8 mouse cellular contexts compared by ENCODE assay signal in the genomic region with DNA sequence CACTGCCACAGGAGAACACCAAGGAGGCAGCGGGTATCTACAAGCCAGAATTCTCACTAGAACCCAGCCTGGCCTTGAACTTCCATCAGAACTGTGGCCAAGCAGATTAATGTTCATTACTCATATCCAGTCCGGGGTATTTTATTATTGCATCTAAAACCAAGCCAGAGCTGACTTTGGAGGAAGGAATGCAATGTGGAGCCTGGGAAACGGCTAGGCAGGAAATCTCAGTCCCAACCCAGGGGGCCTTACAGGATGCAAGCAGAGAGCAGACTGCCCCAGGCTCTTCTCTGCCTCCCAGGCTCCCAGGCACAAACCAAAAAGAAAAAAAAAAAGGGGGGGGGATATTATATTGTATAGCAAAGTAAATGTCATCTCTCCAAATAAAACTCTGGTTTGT. TPM values are rescaled to one million over a fixed set of nuclear protein-coding genes. Genes with fewer than 3 reads are reported as not detected.
DNase-seq lines count a peak whose midpoint lies in the region; ATAC-seq lines count a peak whose summit lies in the region.

No protein-coding gene starts in this region.

- no peaks in the 10 kb centered on the region for H3K27me3 ChIP-seq in forebrain, embryonic 15.5 days
- H3K27me3 ChIP-seq in hindbrain, embryonic 16.5 days (replicated peaks; ENCODE audit: control insufficient read depth, insufficient read depth, low read length): no peaks in the 10 kb centered on the region
- no peaks in the 10 kb centered on the region for H3K27me3 ChIP-seq in liver, embryonic 15.5 days
- H3K27me3 ChIP-seq in neural tube, embryonic 15.5 days (replicated peaks): no peaks in the 10 kb centered on the region

- no peak for ATAC-seq in forebrain, embryonic 15.5 days (replicated peaks)
- no peak for ATAC-seq in hindbrain, embryonic 16.5 days
- ATAC-seq in liver, embryonic 15.5 days (ENCODE audit: insufficient read depth): no peak
- no peak for ATAC-seq in neural tube, embryonic 15.5 days (ENCODE audit: low FRiP score)

- H3K27ac ChIP-seq in forebrain, embryonic 15.5 days (replicated peaks): no peak overlapping the region
- no peak overlapping the region for H3K27ac ChIP-seq in hindbrain, embryonic 16.5 days (ENCODE audit: low read depth, low read length)
- H3K27ac ChIP-seq in liver, embryonic 15.5 days (replicated peaks): 0 out of 2 replicates have a peak overlapping the region, but pooled peaks have one; percentile 24
- H3K27ac ChIP-seq in neural tube, embryonic 15.5 days (replicated peaks): no peak overlapping the region

- peak overlapping the region; percentile 79; the same call in 1 of the 2 replicates for H3K9ac ChIP-seq in forebrain, embryonic 15.5 days (replicated peaks)
- H3K9ac ChIP-seq in hindbrain, embryonic 16.5 days (ENCODE audit: low read depth, low read length): peak overlapping the region; percentile 18; the same call in 1 of the 2 replicates
- no peak overlapping the region for H3K9ac ChIP-seq in liver, embryonic 15.5 days
- H3K9ac ChIP-seq in neural tube, embryonic 15.5 days (replicated peaks): no peak overlapping the region

- no peaks in the 10 kb centered on the region for H3K36me3 ChIP-seq in forebrain, embryonic 15.5 days
- H3K36me3 ChIP-seq in hindbrain, embryonic 16.5 days (ENCODE audit: control insufficient read depth, insufficient read depth, low read length): no peaks in the 10 kb centered on the region
- H3K36me3 ChIP-seq in liver, embryonic 15.5 days (replicated peaks): no peaks in the 10 kb centered on the region; the same call in 1 of the 2 replicates
- no peaks in the 10 kb centered on the region for H3K36me3 ChIP-seq in neural tube, embryonic 15.5 days

- no peaks in the 10 kb centered on the region for H3K9me3 ChIP-seq in forebrain, embryonic 15.5 days
- no peaks in the 10 kb centered on the region for H3K9me3 ChIP-seq in hindbrain, embryonic 16.5 days (ENCODE audit: control insufficient read depth, low read length)
- no peaks in the 10 kb centered on the region for H3K9me3 ChIP-seq in liver, embryonic 15.5 days (replicated peaks)
- H3K9me3 ChIP-seq in neural tube, embryonic 15.5 days (replicated peaks): no peaks in the 10 kb centered on the region

- peaks cover 39% of the 10 kb centered on the region for H3K4me1 ChIP-seq in forebrain, embryonic 15.5 days
- H3K4me1 ChIP-seq in hindbrain, embryonic 16.5 days (ENCODE audit: control insufficient read depth, insufficient read depth, low read depth, low read length): peaks cover 23% of the 10 kb centered on the region
- peaks cover 68% of the 10 kb centered on the region for H3K4me1 ChIP-seq in liver, embryonic 15.5 days (replicated peaks)
- H3K4me1 ChIP-seq in neural tube, embryonic 15.5 days: peaks cover 35% of the 10 kb centered on the region

- peak overlapping the region; percentile 81 for H3K4me3 ChIP-seq in forebrain, embryonic 15.5 days
- H3K4me3 ChIP-seq in hindbrain, embryonic 16.5 days (ENCODE audit: low read length): peak overlapping the region; percentile 63
- peak overlapping the region; percentile 94 for H3K4me3 ChIP-seq in liver, embryonic 15.5 days (replicated peaks)
- H3K4me3 ChIP-seq in neural tube, embryonic 15.5 days (replicated peaks): peak overlapping the region; percentile 61

- DNase-seq in 3T3-L1 (ENCODE audit: low read depth, low spot score) (peak; percentile 95), R1 (ENCODE audit: low read depth, low spot score) (peak; percentile 69)
- no peak for DNase-seq in spleen, postnatal 10 days (ENCODE audit: low spot score in 2 of 2)
- no peak for DNase-seq in layer of hippocampus, adult 18-20 months (ENCODE audit: low spot score in 2 of 2)

- H3K4me2 ChIP-seq in forebrain, embryonic 15.5 days (replicated peaks): peak overlapping the region; percentile 51
- H3K4me2 ChIP-seq in hindbrain, embryonic 16.5 days (ENCODE audit: low read length): peak overlapping the region; percentile 67
- H3K4me2 ChIP-seq in liver, embryonic 15.5 days: peak overlapping the region; percentile 79
- peak overlapping the region; percentile 58 for H3K4me2 ChIP-seq in neural tube, embryonic 15.5 days

- 24% methylated on average over 3 of the region's 3 CpGs for WGBS in forebrain, embryonic 15.5 days
- 18% methylated on average over 3 of the region's 3 CpGs for WGBS in hindbrain, embryonic 16.5 days
- WGBS in liver, embryonic 15.5 days (ENCODE audit: insufficient replicate concordance): 31% methylated on average over 3 of the region's 3 CpGs
- 20% methylated on average over 3 of the region's 3 CpGs for WGBS in neural tube, embryonic 15.5 days

RNA-seq across cellular contexts. Expression of gene 4921524J17Rik, which starts 1.8 kb away (rescaled TPM):
- 69.3 and 74.7 TPM in 2 replicates for polyA plus RNA-seq in forebrain, embryonic 15.5 days (2015; fragmentation: Nextera tagmentation; extraction: Ambion mirVana)
- polyA plus RNA-seq in hindbrain, embryonic 16.5 days (2015; fragmentation: Nextera tagmentation; extraction: Ambion mirVana): 39.2 and 40.2 TPM in 2 replicates
- 14.8 and 15.6 TPM in 2 replicates for polyA plus RNA-seq in liver, embryonic 15.5 days (2015; fragmentation: Nextera tagmentation; extraction: Ambion mirVana)
- 37.4 and 37.6 TPM in 2 replicates for polyA plus RNA-seq in neural tube, embryonic 15.5 days (2015; fragmentation: Nextera tagmentation; extraction: Ambion mirVana)
- 10 to 100 TPM; 13.6 to 16.9 TPM for total RNA-seq in layer of hippocampus, adult 18-20 months (2021)

RNA-seq across cellular contexts. Expression of gene Mylk3, which starts 44.7 kb away (rescaled TPM):
- 0.23 and 0.51 TPM in 2 replicates for polyA plus RNA-seq in forebrain, embryonic 15.5 days (2015; fragmentation: Nextera tagmentation; extraction: Ambion mirVana)
- 0.19 and 0.66 TPM in 2 replicates for polyA plus RNA-seq in hindbrain, embryonic 16.5 days (2015; fragmentation: Nextera tagmentation; extraction: Ambion mirVana)
- polyA plus RNA-seq in liver, embryonic 15.5 days (2015; fragmentation: Nextera tagmentation; extraction: Ambion mirVana): 57.2 and 68.2 TPM in 2 replicates
- 0.56 and 0.90 TPM in 2 replicates for polyA plus RNA-seq in neural tube, embryonic 15.5 days (2015; fragmentation: Nextera tagmentation; extraction: Ambion mirVana)
- 1 to 10 TPM; 3.5 to 4.0 TPM for total RNA-seq in layer of hippocampus, adult 18-20 months (2021)

Comparison
In these comparisons a context has a peak if more than half of its experiments do, and no peak if none do; other contexts are left out.
1. DNase-seq: peak in 3T3-L1 (single experiment) and R1 (single experiment); none in spleen, postnatal 10 days (0 of 2) and layer of hippocampus, adult 18-20 months (0 of 2).
2. H3K9ac ChIP-seq: peak in forebrain, embryonic 15.5 days (single experiment) and hindbrain, embryonic 16.5 days (single experiment); none in liver, embryonic 15.5 days (single experiment) and neural tube, embryonic 15.5 days (single experiment).
3. RNA of gene Mylk3, which starts 44.7 kb away (polyA plus RNA-seq): 57.2 to 68.2 TPM in liver, embryonic 15.5 days; 0.56 to 0.90 TPM in neural tube, embryonic 15.5 days, 0.23 to 0.51 TPM in forebrain, embryonic 15.5 days and 0.19 to 0.66 TPM in hindbrain, embryonic 16.5 days; every median in the first group is over 10 times any median in the second.
4. Peak in every context shown above with its lines, with median percentiles within 50 percentile points of each other: H3K4me2 ChIP-seq and H3K4me3 ChIP-seq.